Mouse (Mus musculus): ENCODE measurements at regions not wholly inside any gene's neighbourhood (a gene's known extent, or its start where the extent isn't known, plus 50 kb on each side); places are given as distances from the start of the nearest gene placed in this dataset.
A peak's percentile ranks its signal among the peaks of the same experiment; 100 is the strongest.

- no peaks in the 10 kb centered on the region for H3K9me3 ChIP-seq (ENCODE audit: low read length)
- H3K4me1 ChIP-seq (replicated peaks; ENCODE audit: low read depth, low read length) = peaks cover 3% of the 10 kb centered on the region
- H3K36me3 ChIP-seq (ENCODE audit: insufficient read depth, low read length) = no peaks in the 10 kb centered on the region
- H3K27me3 ChIP-seq (ENCODE audit: insufficient read depth, low read length) = peaks cover 16% of the 10 kb centered on the region
- TF ChIP-seq NANOG (IDR thresholded peaks at IDR 0.05; ENCODE audit: borderline replicate concordance, low read length) = no peak
- TF ChIP-seq CTCF (conservative IDR thresholded peaks at IDR 0.05; ENCODE audit: low read length) = no peak
- H3K4me3 ChIP-seq (replicated peaks; ENCODE audit: low read length) = no peak overlapping the region
Observed at GRCm38 (mm10) chr19:54177491-54177890, 133.5 kb downstream of the Adra2a start.

GRCm38 (mm10) chr19:54200407-54200806, 156.5 kb downstream of the Adra2a start:
- Histone ChIP-seq H3K36me3 (ENCODE audit: insufficient read depth, low read length) (no peaks in the 10 kb centered on the region), H3K4me1 (replicated peaks; ENCODE audit: low read depth, low read length) (no peaks in the 10 kb centered on the region), H3K9me3 (ENCODE audit: low read length) (no peaks in the 10 kb centered on the region), H3K27me3 (ENCODE audit: insufficient read depth, low read length) (no peaks in the 10 kb centered on the region), H3K4me3 (replicated peaks; ENCODE audit: low read length) (no peak overlapping the region)
- TF ChIP-seq NANOG (IDR thresholded peaks at IDR 0.05; ENCODE audit: borderline replicate concordance, low read length) = no peak
- TF ChIP-seq CTCF (conservative IDR thresholded peaks at IDR 0.05; ENCODE audit: low read length) = no peak
- TF ChIP-seq POU5F1 (IDR thresholded peaks at IDR 0.05; ENCODE audit: borderline replicate concordance, low read length) = no peak

- no peak overlapping the region for H3K4me3 ChIP-seq (replicated peaks; ENCODE audit: low read length)
- TF ChIP-seq POU5F1 (IDR thresholded peaks at IDR 0.05; ENCODE audit: borderline replicate concordance, low read length) (no peak), CTCF (conservative IDR thresholded peaks at IDR 0.05; ENCODE audit: low read length) (no peak), NANOG (IDR thresholded peaks at IDR 0.05; ENCODE audit: borderline replicate concordance, low read length) (no peak)
- no peaks in the 10 kb centered on the region for H3K36me3 ChIP-seq (ENCODE audit: insufficient read depth, low read length)
- no peaks in the 10 kb centered on the region for H3K4me1 ChIP-seq (replicated peaks; ENCODE audit: low read depth, low read length)
- no peaks in the 10 kb centered on the region for H3K27me3 ChIP-seq (ENCODE audit: insufficient read depth, low read length)
- no peaks in the 10 kb centered on the region for H3K9me3 ChIP-seq (ENCODE audit: low read length)
Observed at GRCm38 (mm10) chr19:54202456-54202855, 158.5 kb downstream of the Adra2a start.

- H3K4me3 ChIP-seq (replicated peaks; ENCODE audit: low read length) = no peak overlapping the region
- no peaks in the 10 kb centered on the region for H3K27me3 ChIP-seq (ENCODE audit: insufficient read depth, low read length)
- H3K36me3 ChIP-seq (ENCODE audit: insufficient read depth, low read length) = no peaks in the 10 kb centered on the region
- no peaks in the 10 kb centered on the region for H3K9me3 ChIP-seq (ENCODE audit: low read length)
- H3K4me1 ChIP-seq (replicated peaks; ENCODE audit: low read depth, low read length) = no peaks in the 10 kb centered on the region
- TF ChIP-seq NANOG (IDR thresholded peaks at IDR 0.05; ENCODE audit: borderline replicate concordance, low read length) = no peak
- no peak for TF ChIP-seq CTCF (conservative IDR thresholded peaks at IDR 0.05; ENCODE audit: low read length)
- no peak for TF ChIP-seq POU5F1 (IDR thresholded peaks at IDR 0.05; ENCODE audit: borderline replicate concordance, low read length)
Observed at GRCm38 (mm10) chr19:54206819-54207218, 162.9 kb downstream of the Adra2a start.

GRCm38 (mm10) chr19:54212169-54212568, 168.2 kb downstream of the Adra2a start:
- no peaks in the 10 kb centered on the region for H3K36me3 ChIP-seq (ENCODE audit: insufficient read depth, low read length)
- no peaks in the 10 kb centered on the region for H3K9me3 ChIP-seq (ENCODE audit: low read length)
- no peak overlapping the region for H3K4me3 ChIP-seq (replicated peaks; ENCODE audit: low read length)
- TF ChIP-seq POU5F1 (IDR thresholded peaks at IDR 0.05; ENCODE audit: borderline replicate concordance, low read length) (no peak), CTCF (conservative IDR thresholded peaks at IDR 0.05; ENCODE audit: low read length) (no peak), NANOG (IDR thresholded peaks at IDR 0.05; ENCODE audit: borderline replicate concordance, low read length) (no peak)
- H3K4me1 ChIP-seq (replicated peaks; ENCODE audit: low read depth, low read length) = no peaks in the 10 kb centered on the region
- H3K27me3 ChIP-seq (ENCODE audit: insufficient read depth, low read length) = no peaks in the 10 kb centered on the region

GRCm38 (mm10) chr19:54244176-54244575, 200.2 kb downstream of the Adra2a start:
- H3K9me3 ChIP-seq (ENCODE audit: low read length) = no peaks in the 10 kb centered on the region; the same call in 1 of the 2 replicates
- H3K4me3 ChIP-seq (replicated peaks; ENCODE audit: low read length) = no peak overlapping the region
- no peaks in the 10 kb centered on the region for H3K4me1 ChIP-seq (replicated peaks; ENCODE audit: low read depth, low read length)
- no peaks in the 10 kb centered on the region for H3K36me3 ChIP-seq (ENCODE audit: insufficient read depth, low read length)
- no peak for TF ChIP-seq CTCF (conservative IDR thresholded peaks at IDR 0.05; ENCODE audit: low read length)
- TF ChIP-seq NANOG (IDR thresholded peaks at IDR 0.05; ENCODE audit: borderline replicate concordance, low read length) = no peak
- no peak for TF ChIP-seq POU5F1 (IDR thresholded peaks at IDR 0.05; ENCODE audit: borderline replicate concordance, low read length)
- H3K27me3 ChIP-seq (ENCODE audit: insufficient read depth, low read length) = no peaks in the 10 kb centered on the region

- TF ChIP-seq POU5F1 (IDR thresholded peaks at IDR 0.05; ENCODE audit: borderline replicate concordance, low read length) = no peak
- TF ChIP-seq CTCF (conservative IDR thresholded peaks at IDR 0.05; ENCODE audit: low read length) = peak; percentile 65
- H3K4me3 ChIP-seq (replicated peaks; ENCODE audit: low read length) = no peak overlapping the region
- H3K27me3 ChIP-seq (ENCODE audit: insufficient read depth, low read length) = no peaks in the 10 kb centered on the region
- no peaks in the 10 kb centered on the region for H3K9me3 ChIP-seq (ENCODE audit: low read length)
- no peaks in the 10 kb centered on the region for H3K4me1 ChIP-seq (replicated peaks; ENCODE audit: low read depth, low read length)
- no peaks in the 10 kb centered on the region for H3K36me3 ChIP-seq (ENCODE audit: insufficient read depth, low read length)
Observed at GRCm38 (mm10) chr19:54248256-54248936, 204.4 kb downstream of the Adra2a start.

- Histone ChIP-seq H3K4me3 (replicated peaks; ENCODE audit: low read length) (no peak overlapping the region), H3K9me3 (ENCODE audit: low read length) (no peaks in the 10 kb centered on the region), H3K36me3 (ENCODE audit: insufficient read depth, low read length) (no peaks in the 10 kb centered on the region), H3K4me1 (replicated peaks; ENCODE audit: low read depth, low read length) (no peaks in the 10 kb centered on the region), H3K27me3 (ENCODE audit: insufficient read depth, low read length) (no peaks in the 10 kb centered on the region)
- TF ChIP-seq NANOG (IDR thresholded peaks at IDR 0.05; ENCODE audit: borderline replicate concordance, low read length) (no peak), CTCF (conservative IDR thresholded peaks at IDR 0.05; ENCODE audit: low read length) (no peak), POU5F1 (IDR thresholded peaks at IDR 0.05; ENCODE audit: borderline replicate concordance, low read length) (no peak)
Observed at GRCm38 (mm10) chr19:54252145-54252664, 208.3 kb downstream of the Adra2a start.

- no peak overlapping the region for H3K4me3 ChIP-seq (replicated peaks; ENCODE audit: low read length)
- H3K9me3 ChIP-seq (ENCODE audit: low read length) = no peaks in the 10 kb centered on the region
- TF ChIP-seq NANOG (IDR thresholded peaks at IDR 0.05; ENCODE audit: borderline replicate concordance, low read length) (no peak), CTCF (conservative IDR thresholded peaks at IDR 0.05; ENCODE audit: low read length) (no peak), POU5F1 (IDR thresholded peaks at IDR 0.05; ENCODE audit: borderline replicate concordance, low read length) (no peak)
- H3K27me3 ChIP-seq (ENCODE audit: insufficient read depth, low read length) = no peaks in the 10 kb centered on the region
- no peaks in the 10 kb centered on the region for H3K4me1 ChIP-seq (replicated peaks; ENCODE audit: low read depth, low read length)
- H3K36me3 ChIP-seq (ENCODE audit: insufficient read depth, low read length) = no peaks in the 10 kb centered on the region
Observed at GRCm38 (mm10) chr19:54257889-54258288, 213.9 kb downstream of the Adra2a start.
